Mouse (Mus musculus) myocyte (in vitro differentiated cells): ENCODE results near the gene 4930548H24Rik.

Source experiments
- E2F4 ChIP-seq: IDR thresholded peaks from one replicate; pipeline ENCODE4 v1.6.1; 2011; ENCODE audit warnings: mild to moderate bottlenecking, control low read depth, moderate library complexity; ENCODE audit not compliant: insufficient read depth
- MYOD1 ChIP-seq, 3 experiments: IDR thresholded peaks; one replicate each; pipeline ENCODE4 v1.6.1; 2011; ENCODE audit warnings: control low read depth in 2 of 3, low read depth in 2 of 3, mild to moderate bottlenecking in 2 of 3, moderate library complexity in 1 of 3; ENCODE audit not compliant: insufficient read length in 2 of 3, control insufficient read depth in 1 of 3
- MYOG ChIP-seq, 3 experiments: IDR thresholded peaks; one replicate each; pipeline ENCODE4 v1.6.1; 2011; ENCODE audit warnings: control low read depth in 2 of 3, low read depth in 2 of 3, mild to moderate bottlenecking in 2 of 3; ENCODE audit not compliant: insufficient read length in 2 of 3, control insufficient read depth in 1 of 3, insufficient read depth in 1 of 3
- POLR2A ChIP-seq: IDR thresholded peaks from one replicate; pipeline ENCODE4 v1.6.1; 2011; ENCODE audit warnings: low read depth, mild to moderate bottlenecking, control low read depth, moderate library complexity; ENCODE audit not compliant: insufficient read length
- POLR2AphosphoS2 ChIP-seq: IDR thresholded peaks from one replicate; pipeline ENCODE4 v1.6.1; 2011; ENCODE audit warnings: low read depth, control low read depth; ENCODE audit not compliant: insufficient read length
- USF1 ChIP-seq: IDR thresholded peaks from one replicate; pipeline ENCODE4 v1.6.1; 2011; ENCODE audit warnings: low read depth, mild to moderate bottlenecking, control low read depth, moderate library complexity

DNA sequence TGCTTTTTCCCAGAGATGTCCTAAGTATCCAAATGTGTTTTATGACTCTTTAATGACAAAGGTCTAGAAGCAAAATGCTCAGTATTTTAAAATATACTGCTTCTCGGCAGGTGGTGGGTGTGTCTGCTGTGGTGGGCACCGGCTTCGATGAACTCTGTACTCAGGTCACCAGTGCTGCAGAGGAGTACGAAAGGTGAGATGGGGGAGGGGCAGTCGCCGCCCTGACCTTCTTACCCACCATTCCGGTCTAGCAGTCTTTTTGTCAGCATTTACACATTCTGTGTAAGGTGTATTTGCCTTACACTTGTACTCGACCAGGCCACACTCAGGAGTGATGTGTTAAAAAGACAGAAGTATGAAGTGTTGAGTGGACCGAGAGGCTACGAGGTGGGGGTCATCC is 19.3 kb downstream of the 4930548H24Rik start:
- no peak for TF ChIP-seq E2F4
- no peak for TF ChIP-seq POLR2A
- no peak for TF ChIP-seq USF1
- no peak for TF ChIP-seq MYOD1 (IDR thresholded peaks at IDR 0.05; ENCODE audit: control insufficient read depth in 1 of 3, insufficient read length in 2 of 3, low read depth in 2 of 3)
- no peak for TF ChIP-seq MYOG (IDR thresholded peaks at IDR 0.05; ENCODE audit: control insufficient read depth in 1 of 3, insufficient read depth in 1 of 3, insufficient read length in 2 of 3, low read depth in 2 of 3)
- TF ChIP-seq POLR2AphosphoS2 = no peak
